Mouse (Mus musculus): ENCODE measurements around the gene Ly6g5b. TPM values are rescaled to one million over a fixed set of nuclear protein-coding genes. Genes with fewer than 3 reads are reported as not detected.

Gene Ly6g5b
- polyA plus RNA-seq, 2 experiments = 0.27 to 0.70 TPM

DNA sequence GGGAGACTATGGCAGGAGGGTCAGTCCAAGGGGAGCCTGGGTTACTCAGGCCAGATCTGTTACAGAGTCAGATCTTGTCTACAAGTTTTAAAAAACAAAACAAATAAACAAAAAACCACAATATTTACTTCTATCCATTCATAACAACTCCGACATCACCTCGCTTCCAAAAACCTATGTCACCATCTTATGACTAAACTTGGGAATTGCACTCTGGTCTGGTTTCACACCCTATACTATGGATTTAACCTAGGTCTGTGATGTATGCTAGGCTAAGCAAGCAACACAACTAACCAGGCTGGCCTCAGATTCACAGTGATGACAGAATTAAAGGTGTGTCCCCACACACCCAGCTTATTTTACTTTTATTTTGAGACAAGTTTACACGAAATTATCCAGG, 8.7 kb downstream of the Ly6g5b start:
- Histone ChIP-seq H3K36me3 (replicated peaks; ENCODE audit: control insufficient read depth, insufficient read depth, low read depth) (peaks cover 3% of the 10 kb centered on the region), H3K4me2 (ENCODE audit: low read depth) (no peak overlapping the region), H3K27ac (no peak overlapping the region), H3K4me3 (ENCODE audit: insufficient read depth in 1 of 2, low read depth in 2 of 2, low read length in 2 of 2) (no peak overlapping the region), H3K9ac (replicated peaks) (no peak overlapping the region), H3K9me3 (ENCODE audit: control insufficient read depth, low read length) (no peaks in the 10 kb centered on the region), H3K27me3 (ENCODE audit: control insufficient read depth, insufficient read depth, low read length) (no peaks in the 10 kb centered on the region), H3K4me1 (replicated peaks; ENCODE audit: control insufficient read depth in 2 of 2, insufficient read depth in 2 of 2, low read length in 1 of 2) (peaks cover 25 to 34% of the 10 kb centered on the region in 2 experiments)
- TF ChIP-seq CTCF (IDR thresholded peaks at IDR 0.05; ENCODE audit: low read depth) (no peak), EP300 (IDR thresholded peaks at IDR 0.05; ENCODE audit: low read depth) (no peak)
- 68% methylated on average over 3 of the region's 3 CpGs for WGBS (ENCODE audit: insufficient replicate concordance)
- ATAC-seq (ENCODE audit: insufficient read depth) (no peak), DNase-seq (ENCODE audit: low read depth in 3 of 3, low spot score in 3 of 3) (no peak)

DNA sequence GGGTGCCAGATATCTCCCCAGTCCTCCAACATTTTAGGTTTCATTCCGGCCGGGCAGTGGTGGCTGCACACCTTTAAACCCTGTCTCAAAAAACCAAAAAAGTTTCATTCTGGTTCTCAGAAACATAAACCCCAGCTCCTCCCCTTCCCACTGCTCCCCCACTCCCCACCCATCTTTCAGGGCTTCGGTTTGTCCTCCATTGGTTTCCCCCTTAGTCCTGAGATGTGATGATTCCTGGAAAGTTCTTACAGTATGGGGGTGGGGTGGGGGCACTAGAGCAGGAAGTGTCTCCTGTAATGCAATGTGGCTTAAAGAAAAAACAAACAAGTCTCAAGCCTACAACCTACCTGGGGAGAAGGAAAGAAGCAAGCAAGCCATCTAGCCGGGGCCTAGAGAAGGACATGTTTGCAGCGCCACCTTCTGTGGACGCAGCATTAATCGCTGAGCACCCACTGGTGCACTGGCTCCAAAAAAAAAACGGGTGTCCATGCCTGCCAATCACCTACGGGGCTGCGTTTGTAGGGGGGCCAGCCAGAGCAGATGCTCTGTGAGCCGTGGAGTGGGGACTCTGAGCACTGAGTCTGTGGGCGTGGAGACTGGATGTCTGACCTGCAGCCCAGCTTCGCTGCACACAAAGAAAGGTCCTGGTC, 9.4 kb downstream of the Ly6g5b start:
- H3K36me3 ChIP-seq (replicated peaks; ENCODE audit: control insufficient read depth, insufficient read depth, low read depth) = peaks cover 8% of the 10 kb centered on the region
- H3K4me3 ChIP-seq (ENCODE audit: insufficient read depth in 1 of 2, low read depth in 2 of 2, low read length in 2 of 2) = no peak overlapping the region
- peak overlapping the region; percentile 6; the same call in 1 of the 2 replicates for H3K9ac ChIP-seq (replicated peaks)
- 21% methylated on average over 13 of the region's 13 CpGs for WGBS (ENCODE audit: insufficient replicate concordance)
- no peaks in the 10 kb centered on the region for H3K9me3 ChIP-seq (ENCODE audit: control insufficient read depth, low read length)
- peak; percentile 87 for TF ChIP-seq CTCF (IDR thresholded peaks at IDR 0.05; ENCODE audit: low read depth)
- TF ChIP-seq EP300 (IDR thresholded peaks at IDR 0.05; ENCODE audit: low read depth) = no peak
- peak overlapping the region; percentile 32; the same call in 1 of the 2 replicates for H3K4me2 ChIP-seq (ENCODE audit: low read depth)
- no peaks in the 10 kb centered on the region for H3K27me3 ChIP-seq (ENCODE audit: control insufficient read depth, insufficient read depth, low read length)
- peaks cover 25 to 34% of the 10 kb centered on the region in 2 experiments for H3K4me1 ChIP-seq (replicated peaks; ENCODE audit: control insufficient read depth in 2 of 2, insufficient read depth in 2 of 2, low read length in 1 of 2)
- DNase-seq (ENCODE audit: low read depth in 3 of 3, low spot score in 3 of 3) (peak in 1 of 3 experiments; percentile 40), ATAC-seq (ENCODE audit: insufficient read depth) (no peak)
- peak overlapping the region; percentile 67 for H3K27ac ChIP-seq

DNA sequence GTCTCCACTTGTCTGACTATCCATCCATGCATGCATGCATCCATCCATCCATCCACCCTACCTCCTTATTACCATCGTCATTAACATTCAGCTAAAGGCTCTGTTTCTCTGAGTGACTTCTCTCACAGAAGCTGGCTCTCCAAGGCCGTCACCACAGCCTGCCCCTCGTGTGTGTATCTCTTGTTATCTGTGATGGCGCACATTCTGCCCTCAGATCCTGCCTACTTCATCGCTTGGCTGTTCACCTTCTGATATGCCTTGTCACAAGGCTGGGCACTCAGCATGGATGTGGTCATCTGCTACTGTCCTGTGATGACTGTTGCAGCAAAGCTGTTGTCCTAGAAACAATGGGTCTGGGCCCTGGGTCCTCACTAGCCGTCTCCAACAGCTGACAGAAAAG, 10.5 kb downstream of the Ly6g5b start:
- H3K9ac ChIP-seq (replicated peaks) = peak overlapping the region; percentile 53
- DNase-seq (ENCODE audit: low read depth in 3 of 3, low spot score in 3 of 3) = peak; percentile 74 to 79 (median 78)

DNA sequence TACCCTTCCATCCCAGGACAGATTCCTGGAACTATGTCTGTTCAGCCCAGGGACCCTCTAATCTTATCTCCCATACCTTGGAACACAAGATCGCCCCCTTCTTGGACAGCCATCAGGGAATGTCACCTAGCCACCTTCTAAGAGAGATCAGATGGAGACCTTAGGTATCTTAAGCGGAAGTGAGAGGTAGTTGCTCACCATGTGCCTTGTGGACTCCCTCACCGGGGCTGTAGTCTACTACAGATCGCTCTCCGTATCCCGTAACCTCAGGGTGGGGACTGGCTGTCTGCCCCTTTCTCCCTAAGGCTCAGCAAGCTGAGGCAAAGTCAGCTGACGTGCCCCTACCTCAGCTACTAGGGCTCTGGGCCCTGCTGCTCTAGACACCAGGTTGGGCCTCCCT, 11.1 kb downstream of the Ly6g5b start:
- Histone ChIP-seq H3K36me3 (replicated peaks; ENCODE audit: control insufficient read depth, insufficient read depth, low read depth) (peaks cover 13% of the 10 kb centered on the region), H3K27me3 (ENCODE audit: control insufficient read depth, insufficient read depth, low read length) (no peaks in the 10 kb centered on the region), H3K4me2 (ENCODE audit: low read depth) (peak overlapping the region; percentile 48), H3K9me3 (ENCODE audit: control insufficient read depth, low read length) (no peaks in the 10 kb centered on the region), H3K4me3 (ENCODE audit: insufficient read depth in 1 of 2, low read depth in 2 of 2, low read length in 2 of 2) (no peak overlapping the region), H3K4me1 (replicated peaks; ENCODE audit: control insufficient read depth in 2 of 2, insufficient read depth in 2 of 2, low read length in 1 of 2) (peaks cover 25 to 34% of the 10 kb centered on the region in 2 experiments), H3K27ac (peak overlapping the region; percentile 67), H3K9ac (replicated peaks) (peak overlapping the region; percentile 25)
- DNase-seq (ENCODE audit: low read depth in 3 of 3, low spot score in 3 of 3) (no peak), ATAC-seq (ENCODE audit: insufficient read depth) (no peak; the same call in 1 of the 2 replicates)
- TF ChIP-seq CTCF (IDR thresholded peaks at IDR 0.05; ENCODE audit: low read depth) = no peak
- TF ChIP-seq EP300 (IDR thresholded peaks at IDR 0.05; ENCODE audit: low read depth) = no peak
- 66% methylated on average over 7 of the region's 7 CpGs for WGBS (ENCODE audit: insufficient replicate concordance)

More for the DNA sequence above, 10.5 kb downstream of the Ly6g5b start:
- Histone ChIP-seq H3K4me2 (ENCODE audit: low read depth) (peak overlapping the region; percentile 48), H3K27ac (peak overlapping the region; percentile 67), H3K4me1 (replicated peaks; ENCODE audit: control insufficient read depth in 2 of 2, insufficient read depth in 2 of 2, low read length in 1 of 2) (peaks cover 25 to 34% of the 10 kb centered on the region in 2 experiments), H3K4me3 (ENCODE audit: insufficient read depth in 1 of 2, low read depth in 2 of 2, low read length in 2 of 2) (no peak overlapping the region), H3K36me3 (replicated peaks; ENCODE audit: control insufficient read depth, insufficient read depth, low read depth) (peaks cover 13% of the 10 kb centered on the region), H3K27me3 (ENCODE audit: control insufficient read depth, insufficient read depth, low read length) (no peaks in the 10 kb centered on the region), H3K9me3 (ENCODE audit: control insufficient read depth, low read length) (no peaks in the 10 kb centered on the region)
- TF ChIP-seq EP300 (IDR thresholded peaks at IDR 0.05; ENCODE audit: low read depth) (peak; percentile 91), CTCF (IDR thresholded peaks at IDR 0.05; ENCODE audit: low read depth) (no peak)
- peak; percentile 89 for ATAC-seq (ENCODE audit: insufficient read depth)
- WGBS (ENCODE audit: insufficient replicate concordance) = 18% methylated on average over 6 of the region's 6 CpGs

DNA sequence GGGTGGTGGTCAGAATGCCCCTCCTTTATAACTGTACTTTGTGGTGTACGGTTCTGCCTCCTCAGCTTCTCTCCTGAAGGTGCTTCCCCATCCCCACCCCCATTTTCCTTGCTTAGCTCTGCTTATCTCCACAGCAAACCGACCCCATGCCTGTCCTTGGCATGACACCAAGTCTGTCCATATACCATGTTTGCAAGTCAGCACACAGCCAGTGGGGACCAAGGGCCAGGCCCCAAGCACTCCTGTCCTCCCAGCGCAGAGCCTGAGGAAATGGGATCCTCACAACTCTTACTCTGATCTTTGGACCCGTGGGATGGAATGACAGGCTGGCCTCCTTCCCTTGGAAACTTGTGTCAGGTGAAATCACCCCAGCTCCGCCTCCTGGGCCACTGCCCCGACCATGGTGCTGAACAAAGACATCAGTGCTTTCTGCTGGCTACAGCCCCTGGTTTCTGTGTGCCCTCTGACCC, 12.0 kb downstream of the Ly6g5b start:
- Histone ChIP-seq H3K27me3 (ENCODE audit: control insufficient read depth, insufficient read depth, low read length) (no peaks in the 10 kb centered on the region), H3K36me3 (replicated peaks; ENCODE audit: control insufficient read depth, insufficient read depth, low read depth) (peaks cover 20% of the 10 kb centered on the region), H3K9me3 (ENCODE audit: control insufficient read depth, low read length) (no peaks in the 10 kb centered on the region), H3K4me3 (ENCODE audit: insufficient read depth in 1 of 2, low read depth in 2 of 2, low read length in 2 of 2) (no peak overlapping the region), H3K4me2 (ENCODE audit: low read depth) (no peak overlapping the region), H3K9ac (replicated peaks) (no peak overlapping the region), H3K4me1 (replicated peaks; ENCODE audit: control insufficient read depth in 2 of 2, insufficient read depth in 2 of 2, low read length in 1 of 2) (peaks cover 25 to 34% of the 10 kb centered on the region in 2 experiments), H3K27ac (no peak overlapping the region; the same call in 1 of the 2 replicates)
- DNase-seq (ENCODE audit: low read depth in 3 of 3, low spot score in 3 of 3) (no peak), ATAC-seq (ENCODE audit: insufficient read depth) (no peak)
- TF ChIP-seq EP300 (IDR thresholded peaks at IDR 0.05; ENCODE audit: low read depth) (no peak), CTCF (IDR thresholded peaks at IDR 0.05; ENCODE audit: low read depth) (no peak)
- 48% methylated on average over 6 of the region's 6 CpGs for WGBS (ENCODE audit: insufficient replicate concordance)

Data from liver, embryonic 14.5 days (tissue).